Mouse (Mus musculus) testis, postnatal 10 days (tissue): Measurements from ENCODE around the gene Ngrn.

Experiments used
- DNase-seq: peaks from one replicate; pipeline ENCODE4 v3.0.0; 2021; ENCODE audit warnings: low spot score

Ngrn gene

DNA sequence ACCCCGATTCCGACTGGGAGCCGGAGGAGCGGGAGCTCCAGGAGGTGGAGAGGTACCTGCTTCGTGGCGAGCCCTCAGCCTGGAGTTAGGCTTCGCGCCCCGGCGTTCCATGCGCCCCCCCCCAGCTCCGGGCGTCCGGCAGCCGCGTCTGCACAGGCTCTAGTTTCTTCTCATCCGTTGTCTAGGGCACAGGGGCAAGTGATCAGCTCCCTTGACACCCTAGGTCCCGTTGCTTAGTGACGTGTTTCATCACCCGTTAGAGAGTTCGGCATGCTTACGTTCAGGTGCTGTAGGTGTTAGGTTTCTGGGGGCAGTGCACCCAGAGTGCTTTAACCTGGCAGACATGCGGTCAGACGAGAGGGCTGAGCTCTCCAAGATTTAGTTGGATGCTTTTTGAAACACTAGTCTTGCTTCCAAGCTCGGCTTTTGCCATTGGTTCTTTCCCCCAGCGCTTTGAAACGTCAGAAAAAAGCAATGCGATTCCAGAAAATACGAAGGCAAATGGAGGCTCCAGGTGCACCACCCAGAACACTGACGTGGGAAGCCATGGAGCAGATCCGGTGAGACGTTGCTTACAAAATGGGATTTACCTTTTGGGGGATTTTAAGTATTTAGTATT is 466 bp downstream of the Ngrn start:
- no peak for DNase-seq

DNA sequence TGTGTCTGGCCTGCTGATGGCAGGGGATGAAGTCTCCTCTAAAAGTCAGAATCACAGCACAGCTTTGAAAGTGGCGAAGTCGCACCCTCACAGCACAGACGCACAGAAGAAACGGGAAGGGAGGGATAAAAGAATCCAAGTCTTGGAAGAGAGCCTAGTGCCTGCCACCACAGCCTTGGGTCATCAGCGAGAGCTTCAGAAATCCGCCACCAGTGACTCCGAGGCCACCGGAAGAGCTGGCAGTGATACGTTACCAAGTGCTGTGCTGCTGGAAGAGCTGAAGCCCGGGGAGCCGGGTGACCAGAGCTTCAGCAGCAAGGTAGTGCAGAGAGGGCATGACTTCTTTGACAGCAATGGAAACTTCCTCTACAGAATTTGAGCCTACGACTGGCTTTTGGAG is 3.6 kb downstream of the Ngrn start:
- DNase-seq, result no peak

DNA sequence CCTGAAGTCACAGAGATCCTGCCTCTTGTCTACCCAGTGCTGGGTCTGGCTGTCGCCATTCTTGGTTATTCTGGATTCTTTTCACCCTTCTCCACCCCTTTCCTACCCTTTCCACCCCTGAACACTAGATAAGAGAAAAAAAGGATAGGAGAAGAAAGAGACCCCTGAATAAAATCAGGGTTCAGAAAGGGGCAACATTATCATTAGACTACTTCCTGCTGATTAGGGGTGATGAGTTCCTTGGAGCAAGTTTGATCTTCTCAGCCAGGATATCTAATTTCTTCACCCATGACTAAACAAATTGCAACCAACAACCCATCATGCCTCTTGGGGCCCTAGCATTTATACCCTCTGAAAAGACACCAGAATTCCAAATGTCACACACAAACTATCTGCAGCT is 6.7 kb downstream of the Ngrn start:
- DNase-seq, result no peak

DNA sequence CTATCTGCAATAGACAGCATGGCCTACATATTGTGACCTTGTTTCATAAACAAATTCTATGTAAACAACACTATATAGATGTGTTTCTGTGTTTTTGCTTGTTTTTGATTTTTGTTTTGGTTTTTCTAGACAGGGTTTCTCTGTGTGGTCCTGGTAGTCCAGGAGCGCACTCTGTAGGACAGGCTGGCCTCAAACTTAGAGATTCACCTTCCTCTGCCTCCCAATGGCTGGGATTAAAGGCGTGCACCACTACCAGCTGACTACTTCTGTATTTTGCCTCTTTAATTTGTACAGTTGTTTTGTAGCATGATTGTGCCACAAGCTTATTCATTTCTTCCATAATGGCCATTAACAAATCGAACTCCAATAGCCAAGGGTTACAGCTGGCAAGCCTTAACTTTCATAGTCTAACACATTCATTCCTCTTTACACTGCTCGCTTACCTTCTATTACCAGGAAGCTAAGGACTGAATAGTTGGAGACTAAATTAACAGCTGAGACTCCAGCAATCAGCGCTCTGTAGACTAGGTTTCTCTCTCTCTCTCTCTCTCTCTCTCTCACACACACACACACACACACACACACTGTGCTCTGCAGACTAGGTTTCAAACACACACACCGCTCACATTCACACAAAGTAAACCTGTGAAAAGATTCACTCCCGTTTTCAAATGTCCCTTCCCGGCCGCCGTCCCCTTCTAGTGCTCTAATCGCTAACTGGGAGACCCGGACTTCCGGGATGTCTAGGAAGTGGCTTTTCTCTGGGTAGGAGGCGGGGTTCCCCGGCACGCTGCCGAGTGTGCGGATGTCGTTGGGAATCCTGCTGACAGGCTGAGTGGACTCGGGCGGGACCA is 8.1 kb downstream of the Ngrn start, which contains the start of gene Vps33b:
TSS of gene Vps33b (plus strand) at position 753 of the 854 bp plus-strand sequence.
- peak; percentile 99 for DNase-seq

DNA sequence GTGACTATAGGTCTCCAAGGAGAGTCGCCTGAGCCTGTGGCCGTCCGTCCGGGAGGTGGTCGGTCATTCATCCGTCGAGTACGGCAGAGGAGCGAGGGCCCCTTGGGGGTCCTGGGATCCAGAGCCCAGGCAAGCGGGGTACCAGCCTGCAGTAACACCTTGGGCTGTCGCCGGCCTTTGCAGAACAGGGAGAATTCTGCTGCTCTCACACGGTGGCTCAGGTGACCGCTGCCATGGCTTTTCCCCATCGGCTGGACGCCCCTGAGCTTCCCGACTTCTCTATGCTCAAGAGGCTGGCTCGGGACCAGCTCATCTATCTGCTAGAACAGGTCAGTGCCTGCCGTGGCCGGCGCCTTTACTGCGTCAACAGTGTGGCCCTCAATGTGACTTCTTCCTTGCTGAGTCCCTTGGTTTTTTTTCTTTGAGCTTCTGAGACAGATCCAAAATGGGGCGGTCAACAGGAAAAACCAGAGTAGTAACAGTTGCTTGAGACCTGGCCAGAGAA is 8.8 kb downstream of the Ngrn start:
- DNase-seq, result peak; percentile 73

DNA sequence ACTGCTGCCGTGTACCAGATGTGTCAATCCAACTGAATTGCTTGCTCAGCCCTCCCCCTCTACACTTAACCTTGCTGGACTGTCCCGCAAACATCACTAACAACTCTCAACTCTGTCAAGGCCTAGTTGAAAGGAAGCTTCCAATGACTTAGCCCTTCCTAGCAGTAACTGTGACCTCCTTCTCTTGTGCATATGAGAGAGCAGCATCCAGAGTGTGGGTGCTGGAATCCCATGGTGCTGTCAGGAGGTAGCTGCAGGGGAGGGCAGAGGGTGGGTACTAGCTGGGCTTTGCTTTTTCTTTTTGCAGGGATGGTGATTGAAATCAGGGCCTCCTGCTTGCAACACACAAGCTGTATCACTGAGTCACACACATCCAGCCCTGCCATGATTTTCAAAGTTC is 12.4 kb downstream of the Ngrn start:
- DNase-seq, result no peak

DNA sequence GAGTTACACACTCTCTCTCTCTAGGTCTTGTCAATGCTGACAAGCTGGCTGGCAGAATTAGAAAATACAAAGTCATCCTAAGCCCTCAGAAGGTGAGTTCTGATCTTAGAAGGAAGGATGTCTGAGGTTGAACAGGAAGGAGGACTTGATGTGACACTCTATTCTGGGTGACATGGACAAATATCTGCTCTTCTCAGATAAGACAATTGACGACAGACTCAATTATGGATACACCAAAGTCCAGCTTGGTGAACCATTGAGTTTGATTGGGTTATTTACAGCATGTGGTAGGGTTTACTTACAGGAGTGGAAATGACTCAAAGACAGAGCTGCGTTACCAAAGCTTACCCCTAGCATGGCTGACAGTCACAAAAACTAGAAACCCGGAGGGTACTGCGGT is 15.4 kb downstream of the Ngrn start:
- no peak for DNase-seq

DNA sequence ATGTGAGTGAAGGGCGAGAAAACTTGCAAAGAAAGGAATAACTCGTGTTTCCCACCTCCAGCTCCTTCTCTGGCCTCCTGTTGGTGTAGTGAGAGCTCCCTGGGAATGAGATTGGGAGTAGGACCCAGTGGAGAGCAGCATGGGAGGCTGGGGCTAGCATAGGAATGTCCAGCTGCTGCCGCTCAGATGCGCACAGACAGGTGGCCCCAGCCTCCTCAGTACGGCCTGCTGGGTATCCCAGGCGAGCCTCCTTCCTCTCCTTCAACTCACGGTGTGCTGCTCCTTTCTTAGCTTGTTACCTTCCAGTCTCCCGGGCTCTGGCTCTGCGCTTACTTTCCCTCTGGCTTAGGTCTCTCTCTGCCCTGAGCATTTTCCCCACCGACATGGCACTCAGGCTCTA is 19.0 kb downstream of the Ngrn start:
- DNase-seq, result no peak

DNA sequence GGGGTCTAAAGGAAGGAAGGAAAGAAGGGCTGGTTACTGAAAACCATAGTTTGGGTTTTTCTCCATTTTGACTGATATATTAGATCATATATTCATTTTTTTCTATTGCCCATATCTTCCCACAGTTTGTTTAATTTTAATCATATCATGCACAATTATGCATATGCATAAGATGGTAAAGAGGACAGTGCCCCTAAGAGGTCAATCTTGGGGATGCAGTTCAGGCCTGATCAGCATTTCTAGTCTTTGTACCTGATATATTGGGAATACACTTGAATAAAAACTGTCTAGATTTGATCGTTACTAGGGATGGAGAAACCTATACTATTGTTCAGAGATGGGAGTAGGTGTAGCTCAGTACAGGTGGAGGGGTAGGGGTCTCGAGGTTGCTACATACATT is 20.0 kb downstream of the Ngrn start:
- no peak for DNase-seq

DNA sequence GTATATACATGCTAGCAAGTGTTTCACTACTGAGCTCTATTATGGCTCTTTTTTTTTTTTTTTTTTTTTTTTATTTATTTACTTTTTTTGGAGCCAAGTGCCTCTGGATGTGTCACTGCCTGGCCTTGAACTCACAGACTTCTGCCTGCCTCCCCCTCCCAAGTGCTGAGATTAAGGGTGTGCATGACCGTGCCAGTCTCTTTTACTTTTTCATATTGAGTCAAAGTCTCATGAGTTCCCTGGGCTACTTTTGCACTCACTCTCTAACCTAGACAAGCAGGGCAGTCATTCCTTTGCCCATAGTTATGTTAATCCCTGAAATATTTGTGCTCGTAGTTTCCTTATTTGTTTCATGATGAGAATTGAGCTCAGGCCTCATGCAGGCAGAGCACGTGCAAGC is 20.6 kb downstream of the Ngrn start:
- DNase-seq, result no peak

DNA sequence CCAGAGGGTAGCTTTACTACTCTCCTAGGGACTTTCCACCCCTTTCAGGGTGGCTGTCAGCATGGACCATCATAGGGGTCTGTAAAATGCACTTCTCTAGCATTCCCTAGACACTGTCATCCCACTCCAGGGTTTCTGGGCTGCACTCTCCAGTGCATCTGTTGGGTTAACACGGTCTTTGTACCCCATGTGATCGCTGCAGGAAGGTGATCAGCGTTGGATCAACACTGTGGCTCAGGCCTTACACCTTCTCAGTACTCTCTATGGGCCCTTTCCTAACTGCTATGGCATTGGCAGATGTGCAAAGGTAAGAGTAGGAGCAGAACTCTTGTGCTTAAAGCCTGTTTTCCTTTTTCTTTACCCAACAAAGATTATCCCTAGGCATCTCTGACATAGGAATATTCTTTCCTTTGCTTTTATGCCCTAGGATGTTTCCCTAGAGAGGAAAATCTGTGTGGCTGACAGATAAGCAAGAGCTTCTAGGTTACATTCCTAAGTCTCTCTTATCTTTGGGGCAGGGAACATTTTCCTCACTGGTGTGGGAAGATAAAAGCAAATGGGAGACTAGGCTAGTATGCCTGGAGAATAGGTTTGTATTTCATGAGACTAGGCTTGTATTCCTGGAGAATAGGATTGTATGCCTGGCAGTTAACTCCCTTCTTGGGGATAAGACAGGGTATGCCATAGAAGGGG is 22.4 kb downstream of the Ngrn start:
- no peak for DNase-seq

DNA sequence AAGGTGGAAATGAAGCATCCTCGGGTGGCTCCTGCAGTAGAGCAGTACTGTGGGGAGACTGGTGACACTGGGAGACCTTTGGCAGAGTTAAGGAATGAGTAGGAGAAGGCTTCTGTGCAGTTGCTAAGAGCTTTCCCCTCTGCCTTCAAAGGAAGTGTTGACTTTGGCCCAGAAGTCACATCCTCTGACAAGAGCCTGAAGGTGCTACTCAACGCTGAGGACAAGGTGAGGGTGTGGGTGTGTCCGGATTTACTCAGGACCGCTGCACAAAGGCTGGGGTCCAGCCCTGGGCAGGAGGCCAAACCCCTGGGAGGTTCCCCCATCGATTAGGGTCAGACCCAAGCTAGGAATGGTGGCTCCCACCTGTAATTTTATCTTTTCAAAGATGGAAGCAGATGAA is 23.4 kb downstream of the Ngrn start:
- DNase-seq, result no peak

DNA sequence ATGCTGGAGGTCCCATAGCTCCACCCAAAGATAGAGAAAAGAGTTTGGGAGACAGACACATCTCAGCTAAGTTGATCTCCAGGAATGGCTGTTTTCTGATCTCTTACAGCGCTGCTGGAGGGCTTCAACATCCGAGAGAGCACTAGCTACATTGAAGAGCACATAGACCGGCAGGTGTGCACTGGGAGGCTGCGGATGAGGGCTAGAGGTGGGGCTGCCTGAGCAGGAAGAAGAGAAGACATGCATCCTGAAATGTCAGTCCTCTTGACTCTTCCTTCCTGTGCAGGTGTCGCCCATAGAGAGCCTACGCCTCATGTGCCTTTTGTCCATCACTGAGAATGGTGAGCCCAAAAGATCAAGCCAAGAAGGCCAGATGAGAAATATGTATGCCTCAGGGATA is 24.7 kb downstream of the Ngrn start:
- DNase-seq, result no peak

DNA sequence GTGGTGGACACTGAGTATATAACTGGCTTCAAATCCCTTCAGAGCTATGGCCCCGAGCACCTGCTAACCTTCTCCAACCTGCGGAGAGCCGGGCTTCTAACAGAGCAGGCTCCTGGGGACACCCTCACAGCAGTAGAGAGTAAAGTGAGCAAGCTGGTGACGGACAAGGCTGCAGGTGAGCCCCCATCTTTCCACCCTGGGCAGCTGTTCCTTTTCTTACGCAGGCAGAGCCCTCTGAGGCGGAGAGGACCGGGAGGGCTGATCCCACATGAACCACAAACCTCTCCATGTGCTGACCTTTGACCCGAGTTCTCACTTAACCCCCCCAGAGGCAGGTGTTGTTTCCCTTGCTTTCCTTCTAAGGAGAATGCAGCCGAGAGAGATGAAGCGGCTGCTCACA is 26.7 kb downstream of the Ngrn start:
- no peak for DNase-seq

DNA sequence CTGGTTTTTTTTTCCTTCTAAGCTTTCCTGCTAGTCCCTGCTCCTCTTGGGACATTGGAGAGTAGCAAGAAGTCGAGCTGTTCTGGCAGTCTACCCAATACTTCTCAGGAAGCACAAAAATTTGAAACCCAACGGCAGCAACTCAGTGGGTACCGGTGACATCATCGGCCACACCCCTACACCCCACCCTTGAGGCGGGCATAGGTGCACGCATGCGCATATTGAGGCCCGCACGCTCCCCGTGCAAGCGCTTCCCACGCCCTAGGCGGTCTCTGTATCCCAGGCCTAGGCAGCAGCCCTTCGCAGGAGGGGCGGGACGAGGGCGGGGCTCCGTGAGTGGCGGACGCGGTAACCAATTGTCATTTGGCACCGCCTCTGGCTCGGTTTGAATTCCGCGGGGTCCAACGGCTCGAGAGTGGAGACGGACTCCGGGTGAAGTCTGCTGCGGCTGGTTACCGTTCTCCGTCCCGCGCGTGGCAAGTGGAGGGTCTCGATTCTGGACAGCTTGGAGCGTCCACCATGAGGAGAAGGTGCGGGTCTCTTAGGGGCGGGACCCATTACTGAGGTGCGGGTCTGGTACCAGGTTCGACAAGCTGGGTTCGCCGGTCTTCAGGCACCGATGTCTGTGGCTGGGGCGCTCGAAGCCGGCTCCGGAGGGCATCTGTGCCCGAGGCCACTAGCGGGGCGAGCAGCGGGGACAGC is 33.2 kb downstream of the Ngrn start, which contains the start of gene Prc1:
TSS of gene Prc1 (plus strand) at position 389 of the 702 bp plus-strand sequence.
- peak; percentile 97 for DNase-seq

DNA sequence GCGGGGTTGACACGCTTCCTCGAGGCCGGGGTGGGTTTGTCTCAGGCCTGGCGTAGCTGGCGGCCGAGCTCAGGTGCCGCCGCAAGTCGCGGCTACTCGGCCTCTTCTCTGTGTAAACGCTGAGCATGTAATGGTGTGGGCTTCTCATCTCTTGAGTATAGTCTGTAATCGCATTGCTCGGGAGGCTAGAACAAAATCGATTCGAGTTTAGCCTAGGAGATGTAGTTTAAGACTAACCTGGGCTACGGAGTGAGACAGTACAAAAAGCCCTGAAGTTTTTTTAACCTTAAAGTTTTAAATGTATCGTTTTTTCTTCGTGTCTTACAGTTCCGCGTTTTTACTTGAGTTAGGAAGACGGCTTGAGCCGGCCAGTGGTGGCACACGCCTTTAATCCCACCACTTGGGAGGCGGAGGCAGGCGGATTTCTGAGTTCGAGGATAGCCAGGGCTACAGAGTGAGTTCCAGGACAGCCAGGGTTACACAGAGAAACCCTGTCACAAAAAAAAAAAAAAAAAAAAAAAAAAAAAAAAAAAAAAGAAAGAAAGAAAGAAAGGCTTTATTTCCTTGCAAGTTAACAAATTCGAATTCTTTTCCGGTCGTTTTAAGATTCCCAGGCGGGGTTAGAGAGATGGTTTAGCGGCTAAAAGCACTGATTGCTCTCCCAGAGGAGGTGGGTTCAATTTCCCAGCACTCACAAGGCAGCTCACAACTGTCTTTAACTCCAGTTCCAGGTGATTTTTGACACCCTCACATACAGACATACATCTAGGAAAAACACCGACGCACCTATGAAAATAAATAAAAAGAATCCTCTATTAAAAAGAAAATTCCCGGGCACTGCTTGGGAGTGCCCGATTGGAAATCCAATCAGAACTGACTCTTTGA is 34.0 kb downstream of the Ngrn start:
- DNase-seq, result no peak

DNA sequence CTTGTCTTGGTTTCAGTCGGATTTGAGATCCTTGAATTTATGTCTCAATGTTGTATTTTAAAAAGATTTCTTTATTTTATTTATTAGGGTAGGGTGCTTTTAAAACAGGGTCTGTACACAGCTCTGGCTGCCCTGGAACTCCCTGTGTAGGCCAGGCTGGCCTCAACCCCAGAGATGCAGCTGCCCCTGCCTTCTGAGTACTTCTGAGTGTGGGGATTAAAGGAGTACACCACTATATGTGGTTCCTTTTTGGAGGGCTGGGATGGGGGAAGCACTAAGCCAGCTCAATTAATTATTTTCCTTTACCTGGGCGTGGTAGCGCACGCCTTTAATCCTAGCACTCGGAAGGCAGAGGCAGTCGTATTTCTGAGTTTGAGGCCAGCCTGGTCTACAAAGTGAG is 35.4 kb downstream of the Ngrn start:
- DNase-seq, result no peak

DNA sequence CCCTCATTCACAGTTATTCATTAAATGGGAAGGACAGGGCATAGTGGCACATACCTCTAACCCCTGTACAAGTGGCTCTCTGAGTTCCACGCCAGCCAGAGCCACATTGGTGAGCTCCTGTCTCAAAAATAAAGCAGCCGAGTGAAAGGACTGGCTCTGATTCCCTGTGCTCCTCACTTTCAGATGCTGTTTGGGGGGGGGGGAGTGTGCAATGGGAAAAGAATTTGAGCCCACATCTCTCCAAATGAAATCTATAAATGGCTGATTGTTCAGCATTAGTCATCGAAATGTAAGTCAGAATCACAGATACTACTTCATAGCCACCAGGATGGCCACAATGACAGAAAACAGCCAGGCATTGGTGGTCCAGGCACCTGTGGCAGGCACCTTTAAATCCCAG is 36.0 kb downstream of the Ngrn start:
- no peak for DNase-seq

DNA sequence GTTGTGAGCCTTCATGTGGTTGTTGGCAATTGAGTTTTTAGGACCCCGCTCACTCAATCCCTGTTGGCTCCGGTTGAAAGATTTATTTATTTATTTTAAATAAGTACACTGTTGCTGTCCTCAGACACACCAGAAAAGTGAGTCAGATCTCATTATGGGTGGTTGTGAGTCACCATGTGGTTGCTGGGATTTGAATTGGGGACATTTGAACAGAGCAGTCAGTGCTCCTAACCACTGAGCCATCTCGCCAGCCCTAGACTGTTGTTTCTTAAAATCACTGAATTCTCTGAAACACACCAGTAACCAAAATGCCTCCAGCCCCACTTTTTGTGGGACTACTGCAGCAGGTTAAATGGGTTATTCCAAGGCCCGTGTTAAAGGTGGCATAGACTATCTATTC is 37.7 kb downstream of the Ngrn start:
- no peak for DNase-seq

DNA sequence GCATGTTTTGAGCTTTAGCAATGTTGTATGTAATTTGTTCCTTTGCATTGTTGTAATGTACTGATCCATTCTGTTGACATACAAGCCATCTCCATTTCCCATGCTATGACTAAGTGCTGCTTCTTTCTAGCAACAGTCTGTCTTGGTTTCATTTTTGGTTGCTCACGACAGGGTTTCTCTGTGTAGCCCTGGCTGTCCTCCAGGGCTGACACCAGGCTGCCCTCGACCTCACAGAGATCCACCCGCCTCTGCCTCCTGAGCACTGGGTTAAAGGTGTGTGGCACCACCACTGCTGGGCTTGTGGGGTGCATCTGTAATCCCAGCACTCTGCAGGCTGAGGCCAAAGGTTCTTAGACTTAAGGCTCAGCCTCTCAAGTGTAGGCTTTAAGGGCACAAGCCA is 38.6 kb downstream of the Ngrn start:
- DNase-seq, result no peak

DNA sequence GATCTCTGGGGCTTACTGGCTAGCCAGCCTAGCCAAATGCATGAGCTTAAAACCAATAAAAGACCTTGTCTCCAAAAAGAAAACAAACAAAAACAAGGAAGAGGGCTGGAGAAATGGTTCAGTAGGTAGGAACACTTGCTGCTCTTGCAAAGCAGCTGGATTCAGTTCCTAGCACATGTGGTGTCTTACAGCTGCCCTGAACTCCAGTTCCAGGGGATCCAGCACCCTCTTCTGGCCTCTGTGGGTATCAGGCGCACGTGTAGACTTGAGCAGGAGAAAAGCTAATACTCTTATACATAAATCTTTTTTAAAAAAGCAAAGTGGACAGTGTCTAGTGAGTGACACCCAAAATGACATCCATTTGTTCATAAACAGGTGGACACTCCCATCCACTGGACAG is 40.5 kb downstream of the Ngrn start:
- DNase-seq, result no peak
